Mouse (Mus musculus): ENCODE results near the gene Setd6.

DNA sequence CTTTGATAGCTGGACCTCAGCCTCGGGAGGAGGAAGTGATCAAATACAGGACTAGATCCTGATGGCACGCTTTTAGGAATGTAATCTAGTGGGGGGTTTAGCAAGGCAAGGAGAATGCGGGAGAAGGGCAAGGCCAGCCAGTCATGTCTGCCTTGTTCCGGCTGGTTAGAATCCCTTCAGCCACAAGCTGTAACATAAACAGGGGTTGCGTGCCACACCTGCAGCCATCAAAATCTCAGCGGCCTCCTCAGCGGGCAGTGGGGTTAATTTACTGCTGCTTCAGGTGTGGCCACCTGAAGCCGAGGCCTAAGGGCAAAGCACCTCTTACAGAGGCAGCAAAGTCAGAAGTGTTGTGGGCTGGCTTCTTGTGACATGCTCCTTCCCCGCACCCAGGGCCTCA lies 39.0 kb upstream of the Setd6 start, which contains the start of gene Ndrg4:
- TF ChIP-seq CTCF (IDR thresholded peaks at IDR 0.05; ENCODE audit: borderline replicate concordance, insufficient read depth, low read depth, low read length): no peak
- no peak for TF ChIP-seq POLR2A (IDR thresholded peaks at IDR 0.05; ENCODE audit: borderline replicate concordance, insufficient read depth, low read length)

Measured in cerebellum, adult 2 months (tissue).